Mouse (Mus musculus) layer of hippocampus, adult 2 months (tissue): ENCODE results near the gene Rdh19. TPM values are rescaled to one million over a fixed set of nuclear protein-coding genes. Genes with fewer than 3 reads are reported as not detected.
"Not testable (repeated sequence)": the region's sequence is repeated elsewhere in the genome, so short reads cannot be mapped to it uniquely, and the experiment has no call there.

Experiments
- DNase-seq, 2 experiments: peaks; one replicate each; pipeline ENCODE4 v3.0.0; 2022; ENCODE audit warnings: low spot score in 2 of 2
- H3K27ac ChIP-seq: fragments of 200-600 bp; 2 replicates; pipeline ENCODE4 v1.8.1; 2022
- H3K4me3 ChIP-seq: fragments of 200-600 bp; 2 replicates; pipeline ENCODE4 v1.8.1; 2022; ENCODE audit warnings: mild to moderate bottlenecking
- CTCF ChIP-seq: fragments of 200-600 bp; conservative IDR thresholded peaks from 2 replicates; pipeline ENCODE4 v1.8.1; 2022; ENCODE audit warnings: antibody characterized with exemption, mild to moderate bottlenecking, moderate library complexity
- total RNA-seq, 2 experiments: library from RNA; stranded (reverse); gene quantifications; 2 replicates each; pipeline ENCODE4 v1.2.3; 2021

The Rdh19 gene
- total RNA-seq, 2 experiments from 2014 or later: not detected

DNA sequence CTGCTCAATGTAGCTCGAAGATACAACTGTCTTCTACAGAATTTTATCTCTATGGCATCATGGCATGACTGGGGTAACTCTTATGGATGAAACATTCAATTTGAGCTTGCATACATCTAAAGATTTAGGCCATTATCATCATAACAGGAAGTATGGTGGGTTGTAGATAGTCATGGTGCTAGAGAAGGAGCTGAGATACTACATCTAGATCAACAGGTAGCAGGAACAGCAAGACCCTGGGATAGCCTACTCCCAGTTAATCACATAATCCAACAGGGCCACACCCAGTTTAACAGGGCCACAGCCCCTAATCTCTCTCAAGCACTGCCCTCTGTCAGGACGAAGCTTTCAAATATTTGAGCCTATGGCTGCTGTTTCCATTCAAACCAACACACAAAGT, 9.0 kb upstream of the Rdh19 start:
- Histone ChIP-seq H3K4me3 (no peak overlapping the region), H3K27ac (no peak overlapping the region)
- no peak for TF ChIP-seq CTCF
- DNase-seq: no peak

GRCm38 (mm10) chr10:127845945-127846344, 3.8 kb upstream of the Rdh19 start:
- not testable (repeated sequence) for H3K4me3 ChIP-seq, H3K27ac ChIP-seq, DNase-seq

DNA sequence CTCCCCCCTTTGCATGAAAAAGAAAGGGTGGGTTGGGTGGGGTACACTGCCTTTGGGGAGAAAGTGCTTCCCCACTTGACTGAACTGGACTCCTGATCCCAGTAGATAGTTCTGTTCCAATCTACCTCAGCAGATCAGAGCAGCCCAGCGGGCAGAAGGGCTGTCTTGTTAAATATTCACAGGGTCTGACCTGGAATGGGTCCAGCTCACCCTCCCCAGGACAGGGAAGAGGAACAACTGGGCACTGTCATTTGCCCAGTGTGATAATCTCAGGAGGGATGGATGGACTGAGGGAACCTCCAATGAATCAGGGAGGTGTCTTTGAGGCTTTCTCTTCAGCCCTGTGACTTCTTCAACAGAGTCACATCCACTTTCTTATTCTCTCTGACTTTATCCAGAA, 1.6 kb upstream of the Rdh19 start:
- no peak for TF ChIP-seq CTCF
- H3K27ac ChIP-seq: no peak overlapping the region
- no peak for DNase-seq
- no peak overlapping the region for H3K4me3 ChIP-seq

DNA sequence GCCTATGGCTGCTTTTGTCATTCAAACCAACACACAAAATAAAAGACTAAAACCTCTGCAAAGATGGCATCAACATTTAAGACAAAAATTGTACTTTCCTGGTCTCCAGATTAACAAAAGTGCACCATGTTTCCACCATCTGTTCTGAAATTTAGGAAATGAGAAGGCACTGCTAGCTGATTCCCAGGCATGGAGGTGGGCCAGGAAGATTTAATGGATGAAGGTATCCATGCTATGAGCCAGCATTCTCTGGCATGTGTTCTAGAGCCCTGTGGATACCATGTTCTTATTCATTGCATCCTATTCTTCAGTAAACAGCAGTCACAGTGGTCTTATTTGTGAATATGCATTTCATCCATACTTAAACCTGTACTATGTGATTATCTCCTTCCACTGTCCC, 6.6 kb downstream of the Rdh19 start:
- Histone ChIP-seq H3K4me3 (no peak overlapping the region), H3K27ac (no peak overlapping the region)
- peak; percentile 21 to 40 for DNase-seq
- TF ChIP-seq CTCF: no peak

GRCm38 (mm10) chr10:127864931-127865330, 15.2 kb downstream of the Rdh19 start:
- TF ChIP-seq CTCF: no peak
- no peak overlapping the region for H3K4me3 ChIP-seq
- H3K27ac ChIP-seq: no peak overlapping the region
- no peak for DNase-seq

- no peak for DNase-seq
- H3K27ac ChIP-seq: no peak within 1 kb of the TSS
- no peak within 1 kb of the TSS for H3K4me3 ChIP-seq
- no peak for TF ChIP-seq CTCF
Observed at GRCm38 (mm10) chr10:127866232-127866631, 16.5 kb downstream of the Rdh19 start, which contains the start of gene Rdh16f2. Gene Rdh16f2, plus strand, starts transcription at chr10:127866474.

- Histone ChIP-seq H3K4me3 (no peak overlapping the region), H3K27ac (no peak overlapping the region)
- peak; percentile 70 for TF ChIP-seq CTCF
- no peak for DNase-seq
Observed at GRCm38 (mm10) chr10:127872484-127872883, 22.8 kb downstream of the Rdh19 start.

DNA sequence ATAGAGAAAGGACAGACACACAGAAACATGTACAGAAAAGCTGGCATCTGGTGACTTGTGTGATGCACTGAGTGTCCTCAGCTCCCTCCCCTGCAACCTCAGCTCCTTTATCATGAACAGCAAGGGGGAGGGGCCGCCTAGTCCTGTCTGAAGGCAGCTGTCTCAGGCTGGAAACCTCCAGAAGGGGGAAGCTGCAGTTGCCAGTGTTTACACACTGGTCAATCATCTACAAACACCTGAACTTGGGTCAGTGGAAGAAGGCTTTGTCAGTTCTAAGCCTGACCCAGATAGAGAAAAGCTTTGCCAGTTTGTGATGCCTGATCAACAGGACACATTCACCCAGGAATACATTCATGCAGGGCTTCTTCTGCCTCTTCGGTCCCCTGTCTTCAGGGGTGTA, 28.0 kb downstream of the Rdh19 start:
- TF ChIP-seq CTCF: no peak
- no peak overlapping the region for H3K4me3 ChIP-seq
- no peak overlapping the region for H3K27ac ChIP-seq
- DNase-seq: no peak

DNA sequence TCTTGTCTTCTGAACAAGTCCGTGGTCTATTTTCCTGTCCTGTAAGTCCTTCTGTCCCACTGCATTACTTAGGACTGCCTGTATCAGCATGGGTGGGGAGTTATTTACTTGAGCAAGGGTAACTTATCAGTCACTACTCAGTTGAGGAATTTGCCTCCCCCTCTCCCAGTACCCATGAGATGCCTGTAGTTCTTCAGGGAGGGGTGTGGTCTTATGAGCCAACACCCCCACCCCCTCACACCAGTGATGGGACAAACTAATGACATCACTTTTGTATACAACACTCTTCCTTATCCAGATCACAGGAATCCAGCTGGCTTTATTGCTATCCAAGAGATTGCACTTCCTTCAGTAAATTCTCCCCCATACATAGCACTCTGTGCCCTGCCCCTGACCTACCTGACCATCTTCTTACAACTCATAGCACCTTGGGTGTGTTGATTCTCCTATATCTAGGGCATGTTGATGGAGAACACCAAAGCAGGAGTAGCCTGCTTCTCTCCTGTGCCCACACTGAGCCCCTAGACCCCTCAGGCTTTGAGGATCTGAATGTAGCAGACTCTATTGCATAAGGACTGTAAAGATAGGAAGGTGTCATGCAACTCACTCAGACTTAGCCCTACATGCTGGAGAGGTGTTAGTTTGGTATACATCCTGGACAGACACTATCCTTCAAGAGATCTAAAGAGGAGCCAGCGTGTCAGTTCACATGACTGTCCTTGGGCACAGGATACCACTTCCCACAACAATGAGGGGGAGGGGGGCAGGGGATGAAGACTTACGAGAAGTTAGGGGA, 28.7 kb downstream of the Rdh19 start:
- Histone ChIP-seq H3K4me3 (no peak overlapping the region), H3K27ac (no peak overlapping the region)
- DNase-seq: no peak
- TF ChIP-seq CTCF: no peak

- H3K27ac ChIP-seq: no peak overlapping the region
- no peak overlapping the region for H3K4me3 ChIP-seq
- TF ChIP-seq CTCF: no peak
- DNase-seq: no peak
Observed at GRCm38 (mm10) chr10:127879155-127879688, 29.5 kb downstream of the Rdh19 start.

DNA sequence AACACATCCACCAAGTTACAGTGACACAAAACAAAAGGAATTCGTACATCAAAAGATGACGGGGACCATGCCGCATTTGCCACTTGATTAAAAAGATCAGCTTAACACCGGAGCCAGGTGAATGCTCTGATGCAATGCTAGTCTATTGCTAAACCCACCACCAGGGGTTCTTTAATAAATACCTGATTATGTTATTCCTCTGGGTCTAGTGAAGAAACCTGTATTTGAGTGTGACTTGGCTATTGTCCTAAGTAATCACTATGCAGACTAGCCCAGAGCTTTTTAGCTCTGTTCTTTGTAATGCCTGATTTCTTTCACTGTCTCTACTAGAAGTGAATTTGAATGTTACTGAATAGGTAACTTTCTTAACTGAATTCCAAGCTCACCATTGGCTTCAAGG, 31.3 kb downstream of the Rdh19 start:
- no peak for DNase-seq
- no peak overlapping the region for H3K27ac ChIP-seq
- H3K4me3 ChIP-seq: no peak overlapping the region
- TF ChIP-seq CTCF: no peak

- no peak for TF ChIP-seq CTCF
- no peak for DNase-seq
Observed at GRCm38 (mm10) chr10:127886551-127886950, 36.8 kb downstream of the Rdh19 start.

DNA sequence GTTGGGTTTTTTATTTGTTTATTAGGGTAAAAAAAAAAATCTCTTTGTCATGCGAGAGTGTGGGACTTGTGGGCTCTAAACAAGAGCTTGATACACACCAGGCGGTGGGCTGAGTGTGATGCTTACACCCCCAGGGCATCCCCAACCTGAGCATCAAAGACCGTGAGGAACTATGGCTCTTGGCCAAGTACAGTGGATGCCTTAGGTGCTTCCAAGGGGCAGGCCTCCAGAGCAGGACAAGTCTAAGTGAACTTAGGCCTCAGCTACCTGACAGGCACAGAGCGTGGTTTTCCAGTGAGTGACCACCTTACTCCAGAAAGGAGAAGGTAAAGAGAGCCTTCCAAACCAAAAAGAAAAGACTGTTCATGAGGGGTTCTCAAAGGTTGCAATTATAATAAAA, 37.2 kb downstream of the Rdh19 start:
- TF ChIP-seq CTCF: no peak
- H3K27ac ChIP-seq: no peak overlapping the region
- DNase-seq: no peak

More at GRCm38 (mm10) chr10:127886551-127886950, 36.8 kb downstream of the Rdh19 start:
- Histone ChIP-seq H3K27ac (no peak overlapping the region), H3K4me3 (no peak overlapping the region)

DNA sequence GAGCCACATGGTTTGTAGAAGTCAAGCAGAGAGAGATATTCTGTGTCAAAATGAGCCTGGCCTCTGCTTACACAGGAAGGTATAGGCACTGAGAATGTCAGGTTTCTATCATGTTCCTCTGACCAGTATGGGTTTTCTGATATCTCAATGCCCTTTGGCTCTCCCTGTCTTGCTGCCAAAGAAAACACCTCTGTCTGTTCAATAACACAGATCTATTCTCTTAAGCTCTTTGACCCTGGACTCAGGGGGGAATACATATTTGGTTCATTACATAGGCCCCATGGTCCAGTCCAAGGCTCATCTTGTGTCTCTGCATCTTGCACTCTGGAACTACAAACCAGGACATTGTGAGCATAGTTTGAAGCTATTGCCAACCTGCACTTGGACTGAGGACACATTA, 38.9 kb downstream of the Rdh19 start, which contains the start of gene Rdh7:
Rdh7 (minus strand) TSS at position 213 of the 400 bp plus-strand sequence.
- H3K4me3 ChIP-seq: no peak within 1 kb of the TSS
- no peak within 1 kb of the TSS for H3K27ac ChIP-seq
- no peak for DNase-seq
- no peak for TF ChIP-seq CTCF

More for the DNA sequence above, 37.2 kb downstream of the Rdh19 start:
- H3K4me3 ChIP-seq: no peak overlapping the region
